Mouse (Mus musculus): ENCODE results near the gene Ubxn4.
"Not testable (repeated sequence)": the region's sequence is repeated elsewhere in the genome, so short reads cannot be mapped to it uniquely, and the experiment has no call there.

Ubxn4 gene

DNA sequence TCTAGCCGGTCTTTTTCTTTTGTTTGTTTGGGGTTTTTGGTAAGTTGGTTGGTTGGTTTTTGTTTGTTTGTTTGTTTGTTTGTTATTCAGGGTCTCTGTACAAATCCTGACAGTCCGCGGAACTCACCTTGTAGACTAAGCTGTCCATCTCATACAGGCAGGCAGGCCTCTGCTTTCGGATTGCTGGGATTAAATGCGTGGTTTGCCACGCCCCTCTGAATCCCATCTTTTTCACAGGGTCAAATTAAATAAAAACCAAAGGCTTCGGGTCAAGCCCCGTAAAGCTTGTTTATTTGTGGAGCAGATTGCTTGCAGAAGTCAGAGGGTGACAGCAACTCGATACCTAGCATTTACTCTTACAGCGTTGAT lies at the start of gene Ubxn4:
Gene Ubxn4 (plus strand): TSS at position 338 of the 369 bp plus-strand sequence.
- no peak for DNase-seq

DNA sequence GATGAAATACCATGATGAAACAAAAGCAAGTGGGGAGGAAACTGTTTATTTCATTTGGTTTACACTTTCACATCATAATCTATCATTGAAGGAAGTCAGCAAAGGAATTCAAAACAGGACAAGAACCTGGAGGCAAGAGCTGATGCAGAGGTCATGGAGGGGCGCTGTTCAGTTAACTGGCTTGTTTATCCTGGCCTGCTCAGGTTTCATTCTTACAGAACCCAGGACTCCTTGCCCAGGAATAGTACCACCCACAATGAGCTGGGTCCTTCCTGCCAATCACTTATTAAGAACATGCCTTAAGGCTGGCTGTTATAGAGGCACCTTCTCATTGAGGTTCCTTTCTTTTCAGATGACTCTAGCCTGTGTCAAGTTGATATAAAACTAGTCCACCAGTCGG lies 49.8 kb upstream of the Ubxn4 start:
- no peak for DNase-seq

DNA sequence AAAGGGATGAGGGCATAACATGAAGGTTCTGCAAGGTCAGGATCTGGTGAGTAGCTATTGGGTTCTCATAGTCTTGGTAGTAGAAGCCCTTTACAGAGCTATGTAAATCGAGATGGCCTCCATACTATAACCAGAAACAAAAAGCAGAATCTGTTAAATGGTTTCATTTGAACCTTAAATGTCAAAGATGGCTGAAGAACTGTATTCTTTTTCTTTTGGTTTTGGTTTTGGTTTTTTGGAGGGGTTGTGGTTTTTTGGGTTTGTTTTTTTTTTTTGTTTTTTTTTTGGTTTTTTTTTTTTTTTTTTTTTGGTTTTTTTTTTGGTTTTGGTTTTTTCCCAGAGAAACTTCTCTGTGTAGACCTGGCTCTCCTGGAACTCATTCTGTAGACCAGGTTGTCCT lies 46.4 kb upstream of the Ubxn4 start:
- no peak for DNase-seq

DNA sequence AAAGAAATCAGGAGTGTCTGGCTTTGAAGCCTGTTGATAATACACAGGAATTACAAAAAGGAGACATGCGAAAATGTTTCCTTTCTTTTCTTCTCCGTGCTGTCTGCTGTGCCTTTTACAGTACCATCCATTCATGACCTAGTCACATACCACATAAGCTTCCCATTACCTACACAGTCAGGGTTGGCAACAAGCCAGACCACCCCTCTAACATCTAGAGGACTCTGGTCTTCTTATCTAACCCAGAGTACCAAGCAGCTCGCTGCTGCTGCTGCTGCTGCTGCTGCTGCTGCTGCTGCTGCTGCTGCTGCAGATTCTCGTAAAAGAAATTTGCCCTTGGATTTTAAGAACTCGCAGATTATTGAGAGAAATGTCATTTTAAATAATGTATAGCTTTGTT lies 30.5 kb upstream of the Ubxn4 start:
- no peak for DNase-seq

DNA sequence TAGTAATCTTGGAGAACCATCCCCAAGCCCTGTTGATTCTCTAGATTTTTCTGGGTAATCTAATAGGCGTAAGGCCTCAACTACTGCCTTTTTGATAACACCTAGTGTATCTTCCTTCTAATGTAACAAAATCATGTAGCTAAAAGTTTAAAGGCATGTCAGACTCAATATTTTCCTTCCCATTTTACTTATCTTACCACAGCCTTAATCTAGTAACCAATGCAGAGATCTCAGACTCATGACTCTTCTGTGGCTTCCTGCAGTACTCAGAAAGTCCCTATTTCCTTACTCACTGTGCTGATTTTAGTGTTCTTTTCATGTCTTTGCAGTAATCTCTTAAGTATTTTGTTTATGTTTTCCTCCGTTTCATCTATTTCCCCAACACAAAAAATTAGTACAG lies 21.9 kb upstream of the Ubxn4 start:
- no peak for DNase-seq

DNA sequence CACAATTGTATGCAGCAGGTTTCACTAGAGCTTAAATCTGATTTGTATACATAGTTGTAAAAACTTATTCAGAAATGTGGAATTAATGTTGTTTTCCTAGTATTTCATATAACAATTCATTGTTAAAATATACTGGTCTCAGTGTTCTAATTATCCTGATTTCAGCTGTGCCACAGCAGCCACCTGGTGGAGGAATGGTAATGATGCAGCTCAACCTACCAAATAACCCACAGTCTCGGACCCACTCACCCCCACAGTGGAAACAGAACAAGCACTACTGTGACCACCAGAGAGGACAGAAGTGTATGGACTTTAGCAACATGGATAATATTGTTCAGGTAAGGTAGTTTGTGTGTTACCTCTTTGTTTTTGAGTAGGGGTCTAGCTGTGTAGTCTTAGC lies 20.5 kb upstream of the Ubxn4 start:
- DNase-seq: no peak

DNA sequence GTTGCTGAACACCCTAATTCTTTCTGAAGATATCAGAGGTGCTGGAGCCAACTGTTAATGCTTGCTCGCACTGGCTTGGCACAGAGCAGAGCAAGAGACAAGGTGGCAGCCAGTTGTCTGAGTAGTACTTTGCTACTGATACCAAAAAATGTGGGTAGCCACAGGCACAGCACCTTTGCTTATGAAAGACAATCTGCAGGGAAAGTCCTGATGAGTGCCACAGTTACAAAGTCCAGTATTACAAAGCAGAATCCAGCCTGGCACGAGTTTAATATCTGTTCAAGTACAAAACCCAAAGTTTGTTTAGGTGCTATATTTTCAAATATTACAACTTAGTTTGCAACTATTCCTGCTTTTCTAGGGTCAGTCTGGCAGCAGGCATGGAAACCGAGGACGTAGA lies 8.6 kb upstream of the Ubxn4 start:
- DNase-seq: no peak

DNA sequence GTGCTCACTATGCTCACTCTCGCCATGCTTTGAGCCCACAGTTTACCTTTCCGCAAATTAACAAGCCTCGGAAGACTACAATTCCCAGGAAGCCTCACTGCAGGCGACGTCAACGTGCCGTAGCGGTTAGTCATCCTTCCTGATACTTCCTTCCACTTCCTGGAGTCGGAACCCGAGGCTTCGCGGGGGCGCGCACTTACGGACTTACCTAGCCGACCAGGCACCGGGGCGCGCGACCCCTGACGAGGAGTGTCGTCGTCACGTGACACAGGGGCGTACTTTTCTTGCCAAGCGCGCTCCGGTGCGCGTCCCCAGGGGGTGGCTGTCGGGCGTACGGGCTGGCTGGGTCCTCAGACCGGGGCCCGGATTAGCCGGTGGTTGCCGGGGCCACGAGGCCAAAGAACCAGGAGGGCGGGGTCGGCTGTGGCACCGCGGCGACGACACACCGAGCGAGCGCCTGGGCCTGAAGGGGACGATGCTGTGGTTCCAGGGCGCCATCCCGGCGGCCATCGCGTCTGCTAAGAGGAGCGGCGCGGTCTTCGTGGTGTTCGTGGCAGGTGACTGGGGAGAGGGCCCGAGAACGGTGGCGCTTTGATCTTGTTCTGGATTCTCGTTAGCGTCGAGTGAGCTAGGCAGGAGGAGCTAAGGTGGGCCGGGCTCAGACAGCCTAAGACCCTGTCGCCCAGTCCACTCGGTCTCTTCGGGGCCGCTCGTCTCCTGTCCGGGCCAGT lies 397 bp downstream of the Ubxn4 start:
- DNase-seq: peak; percentile 96

DNA sequence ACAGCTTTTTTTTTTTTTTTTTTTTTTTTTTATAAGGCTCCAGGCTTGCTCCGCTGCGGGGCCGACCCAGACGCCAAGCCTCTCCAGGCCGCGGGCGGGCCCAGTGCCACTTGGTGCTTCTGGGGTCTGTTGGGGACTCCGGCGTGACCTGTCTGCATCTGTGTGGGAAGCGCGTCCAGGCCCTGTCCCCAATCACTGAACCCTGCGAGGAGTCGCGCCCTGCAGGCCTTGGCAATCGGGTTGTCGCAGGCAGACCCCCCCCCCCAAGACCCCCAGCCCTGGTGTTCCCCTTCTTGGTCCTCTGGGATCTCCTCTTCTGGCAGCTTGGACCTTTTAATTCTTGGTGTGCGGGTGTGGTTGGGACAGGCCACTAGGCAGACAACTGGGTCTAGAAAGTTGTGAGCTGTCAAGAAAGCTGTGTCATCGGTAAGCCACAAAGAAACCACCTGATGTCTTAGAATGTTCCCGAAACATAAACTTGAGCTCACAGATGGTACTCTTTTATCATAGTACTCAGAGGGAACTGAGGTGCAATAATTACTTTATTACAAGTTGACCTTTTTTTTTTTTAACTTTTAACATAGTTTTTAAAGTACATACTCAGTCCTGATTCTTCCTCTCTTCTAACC lies 1.1 kb downstream of the Ubxn4 start:
- peak; percentile 51 for DNase-seq

DNA sequence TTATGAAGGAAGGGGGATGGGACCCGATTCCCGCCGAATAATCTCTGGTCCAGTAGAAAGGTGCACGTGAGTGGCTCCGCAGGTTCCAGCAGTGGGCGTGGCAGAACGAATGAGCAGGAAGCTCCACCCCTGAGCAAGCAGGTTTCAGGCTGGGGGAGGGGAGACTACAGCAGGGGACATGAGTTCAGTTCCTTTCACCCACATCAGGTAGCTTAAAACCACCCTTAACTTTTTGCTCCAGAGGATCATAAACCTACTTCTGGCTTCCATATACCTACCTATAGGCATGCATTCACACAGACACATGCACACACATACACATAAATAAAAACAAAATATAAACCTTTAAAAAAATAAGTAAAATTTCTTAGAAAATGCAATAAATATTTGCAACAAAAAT lies 23.3 kb downstream of the Ubxn4 start:
- DNase-seq: not testable (repeated sequence)

DNA sequence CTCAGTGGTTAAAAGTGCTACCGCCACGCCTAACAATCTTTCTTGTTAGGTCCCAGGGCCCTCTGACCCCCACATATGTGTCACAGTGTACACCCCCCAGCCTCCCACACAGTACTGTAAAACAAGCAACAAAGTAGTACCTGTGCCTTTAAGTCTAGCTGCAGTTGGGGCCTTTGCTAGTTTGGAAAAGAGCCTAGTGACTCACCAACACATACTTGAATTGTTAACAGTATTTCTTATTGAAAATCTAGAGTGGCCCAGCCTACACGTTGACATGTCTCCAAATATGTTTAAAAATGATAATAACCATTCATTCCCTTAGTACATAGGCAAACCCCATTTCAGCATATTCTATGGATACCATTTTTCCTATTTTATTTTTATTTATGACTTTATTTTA lies 27.0 kb downstream of the Ubxn4 start:
- DNase-seq: no peak

DNA sequence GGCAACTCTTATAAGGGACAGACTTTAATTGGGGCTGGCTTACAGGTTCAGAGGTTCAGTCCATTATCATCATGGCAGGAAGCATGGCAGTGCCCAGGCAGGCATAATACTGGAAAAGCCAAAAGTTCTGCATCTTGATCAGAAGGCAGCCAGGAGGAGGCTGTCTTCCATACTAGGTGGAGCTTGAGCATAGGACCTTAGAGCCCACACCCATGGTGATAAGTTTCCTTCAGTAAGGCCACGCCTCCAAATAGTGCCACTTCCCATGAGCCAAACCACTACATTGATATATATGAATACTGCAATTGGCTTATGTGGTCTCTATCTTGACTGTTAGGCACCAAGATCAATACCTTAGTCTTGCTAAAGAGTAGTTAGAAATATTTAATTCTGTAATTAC lies 32.1 kb downstream of the Ubxn4 start:
- DNase-seq: no peak

DNA sequence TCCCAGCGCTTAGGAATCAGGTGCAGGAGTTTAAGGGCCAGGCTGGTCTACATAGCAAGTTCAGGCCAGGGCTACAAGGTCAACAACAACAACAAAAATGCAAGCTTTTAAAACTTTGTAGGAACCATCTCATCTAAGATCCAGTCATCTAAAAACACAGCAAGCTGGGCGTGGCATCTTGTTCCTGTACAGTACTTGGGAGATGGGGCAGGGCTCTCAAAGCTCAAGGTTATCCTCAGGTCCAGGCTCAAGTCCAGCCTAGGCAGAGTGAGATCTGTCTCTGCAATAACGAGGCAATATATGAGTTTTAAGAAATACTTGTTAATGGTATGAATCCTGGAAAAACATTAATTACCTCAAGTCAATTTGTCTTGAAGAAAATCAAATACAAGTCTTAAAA lies 34.8 kb downstream of the Ubxn4 start:
- DNase-seq: no peak

DNA sequence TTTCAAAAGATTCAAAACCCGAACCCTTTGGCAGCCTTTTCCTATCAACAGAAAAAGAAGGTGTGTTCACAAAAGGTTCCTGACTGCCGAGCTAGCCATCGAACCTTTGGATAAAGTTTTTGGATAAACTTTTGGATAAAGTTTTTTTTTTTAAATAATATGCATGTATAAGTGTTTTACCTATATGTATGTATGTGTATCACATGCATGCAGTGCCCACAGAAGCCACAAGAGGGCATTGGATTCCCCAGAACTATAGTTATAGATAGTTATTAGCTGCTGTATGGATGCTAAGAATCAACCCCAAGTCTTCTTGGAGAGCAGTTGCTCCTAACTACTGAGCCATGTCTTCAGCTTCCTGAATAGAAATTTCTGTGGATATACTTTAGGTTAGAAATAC lies 38.0 kb downstream of the Ubxn4 start:
- no peak for DNase-seq

DNA sequence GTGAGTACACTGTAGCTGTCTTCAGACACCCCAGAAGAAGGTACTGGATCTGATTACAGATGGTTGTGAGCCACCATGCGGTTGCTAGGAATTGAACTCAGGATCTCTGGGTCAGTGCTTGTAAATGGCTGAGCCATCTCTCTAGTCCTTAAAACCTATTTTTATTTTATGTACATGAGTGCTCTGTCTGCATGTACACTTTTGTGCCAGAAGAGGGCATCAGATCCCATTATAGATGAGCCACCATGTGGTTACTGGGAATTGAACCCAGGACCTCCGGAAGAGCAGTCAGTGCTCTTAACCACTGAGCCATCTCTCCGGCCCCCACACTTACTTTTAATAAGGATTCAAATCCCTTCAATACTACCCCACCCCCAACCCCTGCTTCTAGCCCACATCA lies 39.2 kb downstream of the Ubxn4 start:
- no peak for DNase-seq

DNA sequence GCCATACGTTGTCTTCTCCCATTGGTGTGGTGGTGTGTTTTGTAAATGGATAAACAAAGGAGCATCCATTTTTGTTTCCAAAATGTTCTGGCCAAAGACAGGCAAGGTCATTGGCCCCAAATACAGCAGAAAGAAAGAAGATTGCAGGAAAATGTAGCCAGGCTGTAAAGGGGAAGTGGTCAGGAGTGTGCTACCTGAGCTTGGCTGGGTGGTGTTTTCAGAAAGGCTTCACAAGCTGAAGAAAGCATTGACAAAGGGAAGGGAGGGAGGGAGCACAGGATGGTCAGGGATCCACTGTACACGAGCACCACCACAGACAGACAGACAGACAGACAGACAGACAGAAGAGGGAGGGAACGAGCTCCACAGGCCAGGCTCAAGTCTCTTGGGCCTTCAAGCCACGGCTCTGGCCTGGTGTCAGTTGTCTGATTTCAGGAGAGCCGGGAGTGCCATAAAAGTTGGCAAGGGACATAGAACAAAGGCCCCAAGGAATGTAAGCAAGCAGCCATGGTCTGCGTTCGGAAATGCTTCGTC lies 40.5 kb downstream of the Ubxn4 start:
- no peak for DNase-seq

DNA sequence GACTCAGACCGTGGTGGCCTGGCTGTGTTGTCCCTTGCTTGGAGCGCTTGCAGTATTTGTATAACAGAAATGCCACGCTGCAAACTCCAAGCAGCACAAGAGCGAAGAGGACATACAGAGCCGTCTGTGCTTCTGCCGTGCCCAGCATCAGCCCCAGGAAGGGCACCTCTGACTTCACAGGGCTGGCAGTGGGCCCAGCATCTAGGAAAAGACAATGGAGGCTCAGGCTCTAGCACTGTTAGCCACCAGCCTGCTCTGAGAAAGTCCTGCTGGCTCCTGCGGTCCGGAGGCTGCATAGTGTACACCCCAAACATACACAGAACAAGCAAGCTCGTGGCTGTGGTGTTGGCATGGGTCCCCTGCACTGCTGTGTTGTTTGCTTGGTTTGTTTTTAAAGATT lies 41.4 kb downstream of the Ubxn4 start:
- no peak for DNase-seq

DNA sequence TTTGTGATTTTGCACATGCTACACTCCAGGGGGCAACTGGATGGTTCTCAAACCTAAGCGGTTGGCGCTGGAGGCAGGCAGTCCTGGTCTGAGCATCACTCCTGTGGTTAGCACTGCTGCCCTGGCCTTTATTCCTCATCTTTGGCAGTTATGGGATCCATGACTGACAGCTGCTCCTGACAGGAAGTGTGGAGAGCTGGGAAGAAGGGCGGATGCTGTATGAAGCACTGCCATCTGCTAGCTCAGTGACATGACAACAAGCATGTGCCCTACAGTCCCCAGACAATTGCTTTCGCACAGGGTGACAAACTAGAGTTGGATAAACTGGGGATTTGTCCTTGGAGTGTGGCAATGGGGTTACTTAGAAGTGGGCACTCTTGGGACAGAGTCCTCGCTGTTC lies 46.5 kb downstream of the Ubxn4 start:
- no peak for DNase-seq

DNA sequence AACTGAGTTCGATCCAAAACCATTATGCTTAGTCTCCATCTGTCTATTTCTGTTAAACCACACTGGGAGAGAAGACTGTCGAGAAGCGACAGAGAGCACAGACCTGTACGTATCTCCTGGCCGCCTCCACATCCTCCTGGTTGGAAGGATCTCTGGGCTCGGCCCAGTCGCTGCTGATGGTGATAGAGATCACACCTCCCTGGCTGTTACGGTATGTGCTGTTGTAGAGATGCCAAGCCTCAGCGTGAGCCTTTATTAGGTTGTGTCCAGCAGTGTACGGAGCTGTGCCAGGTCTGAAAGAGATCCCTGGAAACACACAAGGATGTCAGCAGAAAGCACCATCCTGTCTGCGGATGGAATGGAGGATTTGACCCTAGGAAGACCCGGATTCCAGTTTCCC lies 49.8 kb downstream of the Ubxn4 start:
- DNase-seq: peak; percentile 83

DNA sequence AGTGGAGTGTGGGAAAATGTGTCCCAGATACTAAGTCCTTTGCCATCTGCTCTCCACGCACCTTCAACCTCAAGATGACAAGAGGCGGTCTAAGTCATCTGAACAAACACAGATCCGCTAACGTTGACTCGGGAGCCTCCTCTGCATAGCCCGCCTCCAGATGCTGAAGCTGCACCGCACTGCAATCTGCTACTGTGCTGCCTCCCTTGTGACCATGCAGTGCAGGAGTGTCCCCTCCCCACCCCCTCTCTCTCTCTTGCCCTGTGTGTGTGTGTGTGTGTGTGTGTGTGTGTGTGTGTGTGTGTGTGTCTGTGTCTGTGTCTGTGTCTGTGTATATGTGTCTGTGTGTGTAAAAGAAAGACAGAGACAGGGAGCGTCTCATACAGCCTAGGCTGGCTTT lies 51.5 kb downstream of the Ubxn4 start:
- DNase-seq: no peak

DNA sequence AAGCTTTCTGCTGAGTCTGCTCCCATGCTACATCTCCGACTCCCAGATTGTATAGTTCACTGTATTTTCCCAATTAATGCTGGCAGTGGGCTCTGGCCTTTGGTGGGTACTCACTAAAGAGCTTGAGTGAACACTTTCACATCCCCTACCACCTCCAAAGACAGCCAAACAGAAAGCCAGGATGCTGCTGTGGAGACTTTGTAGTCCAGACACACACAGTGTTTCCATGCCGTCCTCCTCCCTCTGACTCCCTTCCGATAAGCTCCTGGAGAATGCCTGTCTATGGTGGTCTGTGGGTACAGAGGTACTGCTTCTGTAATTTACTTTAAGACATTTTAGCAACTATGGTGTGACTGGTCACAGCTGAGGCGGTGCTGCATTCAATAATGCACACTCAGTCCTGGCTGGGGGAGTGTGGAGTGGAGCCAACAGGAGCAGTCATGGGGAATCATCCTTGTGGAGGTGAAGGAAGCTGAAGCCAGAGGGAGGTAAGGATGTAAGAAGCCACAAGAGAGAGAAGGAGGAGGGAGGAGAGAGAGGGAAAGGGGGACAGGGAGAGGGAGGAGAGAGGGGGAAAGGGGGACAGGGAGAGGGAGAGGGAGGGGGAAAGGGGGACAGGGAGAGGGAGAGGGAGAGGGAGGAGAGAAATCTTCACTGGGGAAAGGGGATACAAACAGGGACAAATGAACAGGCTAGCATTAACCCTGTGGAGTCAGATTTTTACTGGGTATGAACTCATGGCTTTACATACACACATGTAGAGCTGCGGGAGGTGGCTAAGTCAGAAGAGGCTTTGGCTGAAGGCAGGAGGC lies 52.2 kb downstream of the Ubxn4 start:
- DNase-seq: no peak

DNA sequence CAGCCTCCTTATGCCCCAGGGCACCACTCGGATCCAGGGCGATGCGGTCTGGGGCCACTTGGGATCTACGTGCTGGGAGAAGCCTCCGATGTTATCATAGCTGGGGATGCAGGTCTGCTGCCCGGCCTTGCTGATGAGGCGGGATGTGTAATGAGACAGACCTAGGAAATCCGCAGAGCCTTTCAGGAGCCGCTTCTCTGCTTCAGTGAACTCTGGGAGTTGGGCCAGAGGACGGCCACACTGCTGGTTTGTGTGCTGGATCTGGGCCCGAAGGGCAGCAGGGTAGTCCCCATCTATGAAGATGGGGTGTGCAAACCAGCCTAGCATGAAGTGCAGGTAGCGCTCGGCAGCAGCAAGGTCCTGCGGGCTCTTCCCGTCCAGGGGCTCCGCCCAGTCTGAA lies 60.1 kb downstream of the Ubxn4 start:
- peak; percentile 93 for DNase-seq

DNA sequence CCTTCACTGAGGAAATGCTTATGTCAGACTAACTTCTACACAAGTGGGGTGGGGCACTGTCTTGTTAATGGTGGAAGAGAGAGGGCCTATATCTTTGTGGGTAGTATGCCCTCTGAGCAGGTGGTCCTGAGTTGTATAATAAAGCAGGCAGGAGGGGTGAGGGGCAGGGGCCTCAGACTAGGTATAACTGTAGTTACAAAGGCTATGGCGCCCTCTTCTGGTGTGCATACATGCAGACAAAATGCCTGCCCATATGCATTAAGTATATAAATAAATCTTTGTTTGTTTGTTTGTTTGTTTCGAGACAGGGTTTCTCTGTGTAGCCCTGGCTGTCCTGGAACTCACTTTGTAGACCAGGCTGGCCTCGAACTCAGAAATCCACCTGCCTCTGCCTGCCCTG lies 65.3 kb downstream of the Ubxn4 start:
- no peak for DNase-seq

DNA sequence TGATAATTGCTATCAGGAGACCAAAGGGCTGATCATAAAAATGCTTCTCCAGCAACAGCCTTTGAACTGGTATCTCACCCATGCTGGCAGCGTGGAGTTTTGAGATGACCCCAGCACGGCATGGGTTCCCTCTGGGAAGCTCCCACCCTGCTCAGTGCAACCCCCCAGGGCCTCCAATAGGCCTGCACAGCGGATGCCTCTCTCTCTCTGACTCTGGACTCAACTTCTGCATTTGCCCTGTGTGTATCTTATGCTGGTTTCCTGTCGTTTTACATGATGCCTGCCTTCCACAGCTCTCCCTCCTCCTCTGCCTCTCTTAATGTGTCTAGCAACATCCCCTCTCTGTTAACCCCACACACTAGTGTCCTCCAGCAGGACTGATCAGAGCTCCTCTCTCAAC lies 70.9 kb downstream of the Ubxn4 start:
- DNase-seq: no peak

Measured in cerebellum, adult 9-10 months (tissue).